Mouse (Mus musculus): ENCODE measurements around the gene Mapk8ip3. TPM values are rescaled to one million over a fixed set of nuclear protein-coding genes. Genes with fewer than 3 reads are reported as not detected.
"Not testable (repeated sequence)": the region's sequence is repeated elsewhere in the genome, so short reads cannot be mapped to it uniquely, and the experiment has no call there.

The Mapk8ip3 gene
- polyA plus RNA-seq (2014; fragmentation: Nextera tagmentation; extraction: Ambion mirVana): 19.8 and 28.0 TPM in 2 replicates

GRCm38 (mm10) chr17:24936259-24937237 lies at the start of gene Mapk8ip3:
TSS of gene Mapk8ip3 (minus strand) at chr17:24936977.
- no peaks in the 10 kb centered on the region for H3K9me3 ChIP-seq (ENCODE audit: control insufficient read depth, low read length)
- under 1% methylated on average over 78 of the region's 78 CpGs for WGBS
- peaks cover 24% of the 10 kb centered on the region for H3K4me1 ChIP-seq (replicated peaks; ENCODE audit: control insufficient read depth, insufficient read depth, low read length)
- H3K27me3 ChIP-seq (replicated peaks; ENCODE audit: control insufficient read depth, insufficient read depth, low read length): no peaks in the 10 kb centered on the region
- peaks cover 5% of the 10 kb centered on the region; the same call in 1 of the 2 replicates for H3K36me3 ChIP-seq (ENCODE audit: control insufficient read depth, insufficient read depth, low read length)
- peak within 1 kb of the TSS; percentile 68 for H3K27ac ChIP-seq (ENCODE audit: low read depth, low read length)
- peak within 1 kb of the TSS; percentile 90 for H3K4me2 ChIP-seq
- peak within 1 kb of the TSS; percentile 97 for H3K4me3 ChIP-seq (ENCODE audit: low read depth, low read length)
- DNase-seq (ENCODE audit: low spot score) (peak; percentile 96), ATAC-seq (replicated peaks; ENCODE audit: low FRiP score) (peak; percentile 98)
- peak within 1 kb of the TSS; percentile 80 for H3K9ac ChIP-seq (ENCODE audit: low read depth, low read length)

DNA sequence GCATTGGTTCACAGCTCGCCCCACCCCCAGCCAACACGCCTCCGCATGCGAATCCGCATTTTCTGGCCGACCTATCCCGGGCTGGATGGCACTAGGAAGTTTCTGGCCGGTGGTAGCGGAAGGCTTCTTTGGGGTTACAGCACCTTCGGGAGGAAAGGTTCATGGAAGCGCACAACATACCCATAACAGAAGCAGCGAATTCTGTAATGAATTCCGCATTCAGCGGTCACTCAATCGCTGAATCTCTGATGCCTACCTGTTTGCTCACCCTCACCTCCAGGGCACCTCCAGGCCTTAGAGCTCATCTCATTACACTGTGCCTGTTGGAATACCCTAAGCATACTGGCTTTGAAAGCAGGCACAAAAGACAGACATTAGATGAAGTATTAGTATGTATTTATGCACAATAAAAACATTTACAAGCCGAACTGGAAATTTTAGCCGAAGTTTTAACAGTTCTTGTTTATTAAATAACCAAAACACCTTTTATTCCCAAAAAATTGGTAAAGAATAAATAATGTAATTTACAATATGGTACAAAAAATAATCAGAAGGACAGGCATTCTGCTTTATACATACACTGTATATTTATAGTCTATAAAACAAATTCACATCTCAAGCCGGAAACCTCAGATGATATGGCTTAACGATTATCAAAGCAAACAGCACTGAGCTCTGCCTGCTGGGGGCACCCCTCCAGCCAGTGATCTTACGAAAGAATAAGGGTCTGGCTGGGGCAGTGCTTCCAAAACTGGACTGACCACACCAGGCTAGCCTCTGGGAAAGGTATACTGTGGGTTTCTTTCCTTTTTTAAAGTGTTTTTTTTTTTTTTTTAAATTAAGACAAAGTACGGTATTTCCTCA lies 24.3 kb upstream of the Mapk8ip3 start:
- Histone ChIP-seq H3K27me3 (replicated peaks; ENCODE audit: control insufficient read depth, insufficient read depth, low read length) (no peaks in the 10 kb centered on the region), H3K4me3 (ENCODE audit: low read depth, low read length) (peak overlapping the region; percentile 94), H3K9ac (ENCODE audit: low read depth, low read length) (peak overlapping the region; percentile 50; the same call in 1 of the 2 replicates), H3K27ac (ENCODE audit: low read depth, low read length) (peak overlapping the region; percentile 50; the same call in 1 of the 2 replicates), H3K4me1 (replicated peaks; ENCODE audit: control insufficient read depth, insufficient read depth, low read length) (peaks cover 6% of the 10 kb centered on the region), H3K9me3 (ENCODE audit: control insufficient read depth, low read length) (no peaks in the 10 kb centered on the region), H3K36me3 (ENCODE audit: control insufficient read depth, insufficient read depth, low read length) (peaks cover 27% of the 10 kb centered on the region), H3K4me2 (peak overlapping the region; percentile 90)
- ATAC-seq (replicated peaks; ENCODE audit: low FRiP score): peak; percentile 34
- WGBS: 13% methylated on average over 21 of the region's 21 CpGs
- no peak for DNase-seq (ENCODE audit: low spot score)

GRCm38 (mm10) chr17:24960135-24960851 lies 23.5 kb upstream of the Mapk8ip3 start, which contains the start of gene Jpt2:
TSS of gene Jpt2 (minus strand) at chr17:24960689.
- peak within 1 kb of the TSS; percentile 94 for H3K4me3 ChIP-seq (ENCODE audit: low read depth, low read length)
- peak within 1 kb of the TSS; percentile 90 for H3K4me2 ChIP-seq
- peaks cover 28% of the 10 kb centered on the region for H3K36me3 ChIP-seq (ENCODE audit: control insufficient read depth, insufficient read depth, low read length)
- ATAC-seq (replicated peaks; ENCODE audit: low FRiP score) (peak; percentile 100), DNase-seq (ENCODE audit: low spot score) (peak; percentile 98)
- WGBS: under 1% methylated on average over 57 of the region's 59 CpGs
- H3K9me3 ChIP-seq (ENCODE audit: control insufficient read depth, low read length): no peaks in the 10 kb centered on the region
- peaks cover 9% of the 10 kb centered on the region for H3K4me1 ChIP-seq (replicated peaks; ENCODE audit: control insufficient read depth, insufficient read depth, low read length)
- peak within 1 kb of the TSS; percentile 96 for H3K9ac ChIP-seq (ENCODE audit: low read depth, low read length)
- H3K27me3 ChIP-seq (replicated peaks; ENCODE audit: control insufficient read depth, insufficient read depth, low read length): no peaks in the 10 kb centered on the region
- H3K27ac ChIP-seq (ENCODE audit: low read depth, low read length): peak within 1 kb of the TSS; percentile 82

DNA sequence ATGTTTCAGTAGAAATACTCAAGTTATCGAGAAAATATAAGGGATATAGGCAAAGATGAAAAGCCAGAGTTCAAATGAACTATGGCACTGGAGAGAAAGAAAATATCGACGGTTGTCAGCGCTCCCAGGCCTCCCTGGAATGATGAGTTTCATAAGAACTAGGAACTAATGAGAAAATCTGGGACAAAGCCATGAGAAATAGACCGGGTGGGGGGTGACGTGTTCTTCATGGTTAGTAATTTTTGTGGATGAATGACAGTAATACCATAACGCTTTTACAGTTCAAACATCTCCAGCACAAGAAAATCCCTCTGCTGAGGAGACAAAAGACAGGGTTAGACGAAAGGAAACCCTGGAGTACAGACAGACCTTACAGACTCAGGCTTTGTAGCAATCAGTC lies 22.6 kb upstream of the Mapk8ip3 start:
- DNase-seq (ENCODE audit: low spot score) (no peak), ATAC-seq (replicated peaks; ENCODE audit: low FRiP score) (no peak)
- H3K27me3 ChIP-seq (replicated peaks; ENCODE audit: control insufficient read depth, insufficient read depth, low read length): no peaks in the 10 kb centered on the region
- H3K4me3 ChIP-seq (ENCODE audit: low read depth, low read length): peak overlapping the region; percentile 94
- H3K9me3 ChIP-seq (ENCODE audit: control insufficient read depth, low read length): no peaks in the 10 kb centered on the region
- peak overlapping the region; percentile 90 for H3K4me2 ChIP-seq
- peak overlapping the region; percentile 96 for H3K9ac ChIP-seq (ENCODE audit: low read depth, low read length)
- 61% methylated on average over 8 of the region's 8 CpGs for WGBS
- peaks cover 21% of the 10 kb centered on the region for H3K36me3 ChIP-seq (ENCODE audit: control insufficient read depth, insufficient read depth, low read length)
- H3K27ac ChIP-seq (ENCODE audit: low read depth, low read length): peak overlapping the region; percentile 82; the same call in 1 of the 2 replicates
- peaks cover 15% of the 10 kb centered on the region for H3K4me1 ChIP-seq (replicated peaks; ENCODE audit: control insufficient read depth, insufficient read depth, low read length)

- 86% methylated on average over 2 of the region's 2 CpGs for WGBS
- Histone ChIP-seq H3K27me3 (replicated peaks; ENCODE audit: control insufficient read depth, insufficient read depth, low read length) (no peaks in the 10 kb centered on the region), H3K4me3 (ENCODE audit: low read depth, low read length) (no peak overlapping the region), H3K4me1 (replicated peaks; ENCODE audit: control insufficient read depth, insufficient read depth, low read length) (peaks cover 15% of the 10 kb centered on the region), H3K27ac (ENCODE audit: low read depth, low read length) (no peak overlapping the region), H3K9ac (ENCODE audit: low read depth, low read length) (no peak overlapping the region), H3K9me3 (ENCODE audit: control insufficient read depth, low read length) (no peaks in the 10 kb centered on the region), H3K4me2 (no peak overlapping the region), H3K36me3 (ENCODE audit: control insufficient read depth, insufficient read depth, low read length) (peaks cover 27% of the 10 kb centered on the region)
- ATAC-seq (replicated peaks; ENCODE audit: low FRiP score) (no peak), DNase-seq (ENCODE audit: low spot score) (no peak)
Observed at GRCm38 (mm10) chr17:24953291-24953690, 16.5 kb upstream of the Mapk8ip3 start.

DNA sequence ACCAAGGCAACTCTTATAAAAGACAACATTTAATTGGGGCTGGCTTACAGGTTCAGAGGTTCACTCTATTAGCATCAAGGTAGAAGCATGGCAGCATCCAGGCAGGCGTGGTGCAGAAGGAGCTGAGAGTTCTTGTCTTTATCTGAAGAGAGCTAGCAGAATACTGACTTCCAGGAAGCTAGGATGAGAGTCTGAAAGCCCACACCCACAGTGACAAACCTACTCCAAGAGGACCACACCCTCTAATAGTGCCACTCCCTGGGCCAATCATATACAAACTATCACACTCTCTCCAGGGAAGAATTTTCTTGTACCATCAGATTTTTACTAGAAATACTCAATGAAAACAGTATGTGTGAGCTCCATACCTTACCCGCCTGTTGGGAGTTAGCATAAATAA lies 13.9 kb upstream of the Mapk8ip3 start:
- peak; percentile 29; the same call in 1 of the 2 replicates for ATAC-seq (replicated peaks; ENCODE audit: low FRiP score)
- Histone ChIP-seq H3K9ac (ENCODE audit: low read depth, low read length) (no peak overlapping the region), H3K27me3 (replicated peaks; ENCODE audit: control insufficient read depth, insufficient read depth, low read length) (no peaks in the 10 kb centered on the region), H3K27ac (ENCODE audit: low read depth, low read length) (no peak overlapping the region), H3K36me3 (ENCODE audit: control insufficient read depth, insufficient read depth, low read length) (peaks cover 34% of the 10 kb centered on the region), H3K4me2 (no peak overlapping the region), H3K9me3 (ENCODE audit: control insufficient read depth, low read length) (no peaks in the 10 kb centered on the region), H3K4me3 (ENCODE audit: low read depth, low read length) (no peak overlapping the region), H3K4me1 (replicated peaks; ENCODE audit: control insufficient read depth, insufficient read depth, low read length) (peaks cover 15% of the 10 kb centered on the region)
- whole genome bisulfite sequencing: 78% methylated on average over 2 of the region's 2 CpGs
- DNase-seq (ENCODE audit: low spot score): no peak

GRCm38 (mm10) chr17:24948204-24948603 lies 11.4 kb upstream of the Mapk8ip3 start:
- H3K4me3 ChIP-seq (ENCODE audit: low read depth, low read length): no peak overlapping the region
- no peak overlapping the region for H3K9ac ChIP-seq (ENCODE audit: low read depth, low read length)
- H3K4me2 ChIP-seq: no peak overlapping the region
- DNase-seq (ENCODE audit: low spot score): no peak
- H3K36me3 ChIP-seq (ENCODE audit: control insufficient read depth, insufficient read depth, low read length): peaks cover 32% of the 10 kb centered on the region
- 90% methylated on average over 5 of the region's 5 CpGs for WGBS
- H3K4me1 ChIP-seq (replicated peaks; ENCODE audit: control insufficient read depth, insufficient read depth, low read length): peaks cover 6% of the 10 kb centered on the region
- no peak for ATAC-seq (replicated peaks; ENCODE audit: low FRiP score)
- H3K9me3 ChIP-seq (ENCODE audit: control insufficient read depth, low read length): no peaks in the 10 kb centered on the region
- no peak overlapping the region for H3K27ac ChIP-seq (ENCODE audit: low read depth, low read length)
- H3K27me3 ChIP-seq (replicated peaks; ENCODE audit: control insufficient read depth, insufficient read depth, low read length): no peaks in the 10 kb centered on the region

GRCm38 (mm10) chr17:24943589-24943988 lies 6.8 kb upstream of the Mapk8ip3 start:
- H3K4me1 ChIP-seq (replicated peaks; ENCODE audit: control insufficient read depth, insufficient read depth, low read length); H3K4me2 ChIP-seq; H3K9ac ChIP-seq (ENCODE audit: low read depth, low read length); ATAC-seq (replicated peaks; ENCODE audit: low FRiP score); H3K4me3 ChIP-seq (ENCODE audit: low read depth, low read length); H3K27ac ChIP-seq (ENCODE audit: low read depth, low read length); DNase-seq (ENCODE audit: low spot score); H3K27me3 ChIP-seq (replicated peaks; ENCODE audit: control insufficient read depth, insufficient read depth, low read length); H3K9me3 ChIP-seq (ENCODE audit: control insufficient read depth, low read length): not testable (repeated sequence)
- WGBS: 89% methylated on average over 1 of the region's 1 CpGs
- H3K36me3 ChIP-seq (ENCODE audit: control insufficient read depth, insufficient read depth, low read length): peaks cover 21% of the 10 kb centered on the region

All from liver, embryonic 11.5 days (tissue).